9 mouse cellular contexts compared by ENCODE assay signal in genomic region chr6:53698128-53698749, GRCm38 (mm10).
A peak's percentile ranks its signal among the peaks of the same experiment; 100 is the strongest.
DNase-seq lines count a peak whose midpoint lies in the region; ATAC-seq and TF ChIP-seq lines count a peak whose summit lies in the region.
"Had no signal": no experiment of that assay in that cellular context is flagged by ENCODE, and none has a peak within 500 bp of the region (broad histone marks: within the 10 kb centered on the region; RNA-seq: fewer than 3 reads in every experiment).

No protein-coding gene starts in this region.

- no peaks in the 10 kb centered on the region for H3K4me1 ChIP-seq in kidney, embryonic 14.5 days (ENCODE audit: control insufficient read depth, insufficient read depth, low read length)
- no peaks in the 10 kb centered on the region for H3K4me1 ChIP-seq in kidney, adult 2 months (ENCODE audit: control insufficient read depth, insufficient read depth, low read length)
- no peaks in the 10 kb centered on the region for H3K4me1 ChIP-seq in hindbrain, embryonic 11.5 days (replicated peaks; ENCODE audit: control insufficient read depth, insufficient read depth, low read length)
- peaks cover 8% of the 10 kb centered on the region; the same call in 1 of the 2 replicates for H3K4me1 ChIP-seq in neural tube, embryonic 11.5 days (ENCODE audit: control insufficient read depth, insufficient read depth, low read length)

- H3K9ac ChIP-seq in kidney, embryonic 14.5 days (ENCODE audit: low read depth, low read length), result no peak overlapping the region
- H3K9ac ChIP-seq in hindbrain, embryonic 11.5 days (ENCODE audit: low read depth, low read length), result no peak overlapping the region
- H3K9ac ChIP-seq in neural tube, embryonic 11.5 days (ENCODE audit: low read length), result no peak overlapping the region

- no peaks in the 10 kb centered on the region for H3K27me3 ChIP-seq in kidney, embryonic 14.5 days (ENCODE audit: control insufficient read depth, insufficient read depth, low read length)
- no peaks in the 10 kb centered on the region; the same call in 1 of the 2 replicates for H3K27me3 ChIP-seq in kidney, adult 2 months (replicated peaks; ENCODE audit: control insufficient read depth, insufficient read depth, low read length)
- no peaks in the 10 kb centered on the region for H3K27me3 ChIP-seq in hindbrain, embryonic 11.5 days (ENCODE audit: control insufficient read depth, insufficient read depth, low read length)
- no peaks in the 10 kb centered on the region for H3K27me3 ChIP-seq in neural tube, embryonic 11.5 days (ENCODE audit: control insufficient read depth, insufficient read depth, low read length)

- no peak overlapping the region for H3K4me3 ChIP-seq in kidney, embryonic 14.5 days (ENCODE audit: low read length)
- H3K4me3 ChIP-seq in kidney, adult 2 months (ENCODE audit: insufficient read depth, low read depth, low read length), result no peak overlapping the region
- no peak overlapping the region; the same call in 1 of the 2 replicates for H3K4me3 ChIP-seq in hindbrain, embryonic 11.5 days (ENCODE audit: low read depth, low read length)
- no peak overlapping the region for H3K4me3 ChIP-seq in neural tube, embryonic 11.5 days (ENCODE audit: low read depth, low read length)

- no peak for TF ChIP-seq POLR2A in kidney, adult 2 months (IDR thresholded peaks at IDR 0.05; ENCODE audit: low read depth, low read length)

- no peaks in the 10 kb centered on the region for H3K9me3 ChIP-seq in kidney, embryonic 14.5 days (ENCODE audit: control insufficient read depth, low read length)
- H3K9me3 ChIP-seq in hindbrain, embryonic 11.5 days (ENCODE audit: control insufficient read depth, low read length), result no peaks in the 10 kb centered on the region
- H3K9me3 ChIP-seq in neural tube, embryonic 11.5 days (ENCODE audit: control insufficient read depth, low read length), result no peaks in the 10 kb centered on the region

- ATAC-seq in kidney, embryonic 14.5 days (ENCODE audit: low FRiP score, low TSS enrichment), result 0 out of 2 replicates have a peak, but pooled peaks have one; percentile 28
- ATAC-seq in hindbrain, embryonic 11.5 days (ENCODE audit: low FRiP score), result peak; percentile 71
- ATAC-seq in neural tube, embryonic 11.5 days (ENCODE audit: insufficient read depth, low FRiP score, low TSS enrichment), result no peak; the same call in 1 of the 2 replicates
- ATAC-seq in megakaryocyte, adult 5-6 weeks (ENCODE audit: poor library complexity, severe bottlenecking), result no peak

- TF ChIP-seq CTCF in kidney, adult 2 months (conservative IDR thresholded peaks at IDR 0.05; ENCODE audit: insufficient read depth, insufficient read length, low read depth, low read length), result no peak

- H3K27ac ChIP-seq in kidney, embryonic 14.5 days (ENCODE audit: low read depth, low read length), result no peak overlapping the region
- H3K27ac ChIP-seq in kidney, adult 2 months (ENCODE audit: insufficient read depth, low read depth, low read length), result no peak overlapping the region
- no peak overlapping the region for H3K27ac ChIP-seq in hindbrain, embryonic 11.5 days (ENCODE audit: low read depth, low read length)
- no peak overlapping the region for H3K27ac ChIP-seq in neural tube, embryonic 11.5 days (ENCODE audit: low read depth, low read length)

- H3K4me2 ChIP-seq in kidney, embryonic 14.5 days (replicated peaks; ENCODE audit: low read depth, low read length), result peak overlapping the region; percentile 29
- peak overlapping the region; percentile 31 for H3K4me2 ChIP-seq in hindbrain, embryonic 11.5 days (replicated peaks; ENCODE audit: low read depth, low read length)
- H3K4me2 ChIP-seq in neural tube, embryonic 11.5 days (ENCODE audit: low read depth), result peak overlapping the region; percentile 31

- no peaks in the 10 kb centered on the region for H3K36me3 ChIP-seq in kidney, embryonic 14.5 days (ENCODE audit: control insufficient read depth, insufficient read depth, low read length)
- no peaks in the 10 kb centered on the region for H3K36me3 ChIP-seq in kidney, adult 2 months (ENCODE audit: control insufficient read depth, insufficient read depth, low read length)
- H3K36me3 ChIP-seq in hindbrain, embryonic 11.5 days (ENCODE audit: control insufficient read depth, insufficient read depth, low read length), result no peaks in the 10 kb centered on the region
- H3K36me3 ChIP-seq in neural tube, embryonic 11.5 days (ENCODE audit: control insufficient read depth, insufficient read depth, low read length), result no peaks in the 10 kb centered on the region

- DNase-seq in kidney, adult 2 months, result no peak
- peak; percentile 76 for DNase-seq in embryo, embryonic 10.5 days (ENCODE audit: low spot score)
- peak; percentile 53 for DNase-seq in hindbrain, embryonic 11.5 days (ENCODE audit: low spot score)
- peak; percentile 46 for DNase-seq in neural tube, embryonic 11.5 days (ENCODE audit: low spot score)
- DNase-seq in right cerebral cortex, postnatal 25 days, result no peak
- DNase-seq in natural killer cell, adult 2 months (ENCODE audit: low spot score in 2 of 2), result no peak
- DNase-seq: gastrocnemius, postnatal 36 days had no signal

- WGBS in kidney, embryonic 14.5 days, result 15% methylated on average over 15 of the region's 15 CpGs
- 29% methylated on average over 15 of the region's 15 CpGs for WGBS in kidney, adult 2 months
- WGBS in hindbrain, embryonic 11.5 days, result 8% methylated on average over 15 of the region's 15 CpGs
- 11% methylated on average over 15 of the region's 15 CpGs for WGBS in neural tube, embryonic 11.5 days

Comparison
In these comparisons a context has a peak if more than half of its experiments do, and no peak if none do; other contexts are left out.
1. ATAC-seq: peak in kidney, embryonic 14.5 days (single experiment) and hindbrain, embryonic 11.5 days (single experiment); none in neural tube, embryonic 11.5 days (single experiment) and megakaryocyte, adult 5-6 weeks (single experiment).
2. DNase-seq: peak in embryo, embryonic 10.5 days (single experiment), hindbrain, embryonic 11.5 days (single experiment) and neural tube, embryonic 11.5 days (single experiment); none in kidney, adult 2 months (single experiment), right cerebral cortex, postnatal 25 days (single experiment) and natural killer cell, adult 2 months (0 of 2).
3. Peak in every context shown above with its lines, with median percentiles within 50 percentile points of each other: H3K4me2 ChIP-seq.